Mouse (Mus musculus): ENCODE results near the gene Slc35g3. TPM values are rescaled to one million over a fixed set of nuclear protein-coding genes. Genes with fewer than 3 reads are reported as not detected.
A peak's percentile ranks its signal among the peaks of the same experiment; 100 is the strongest.

Slc35g3 gene
- polyA plus RNA-seq, 1 experiment = not detected

DNA sequence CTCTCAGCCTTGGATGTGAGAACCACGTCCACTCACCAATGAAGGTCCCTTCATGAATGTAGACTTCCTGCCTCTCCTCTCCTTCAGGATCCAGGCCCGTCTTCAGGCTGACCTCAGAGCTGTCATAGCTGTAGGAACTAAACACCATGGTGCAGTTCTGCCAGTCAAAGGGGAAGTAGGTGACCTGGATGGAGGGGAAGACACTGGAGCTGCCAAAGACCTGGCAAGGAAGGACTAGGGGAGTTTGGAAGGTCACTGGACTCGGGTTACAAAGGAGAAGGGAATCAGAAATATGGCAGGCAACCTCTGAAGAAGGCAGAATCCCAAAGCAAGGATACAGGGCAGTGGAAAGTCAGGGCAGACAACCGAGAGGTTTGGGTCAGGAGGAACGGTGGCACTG is 31.7 kb upstream of the Slc35g3 start:
- H3K27ac ChIP-seq (ENCODE audit: insufficient read depth, low read depth, low read length) = no peak overlapping the region
- H3K4me1 ChIP-seq (ENCODE audit: control insufficient read depth, insufficient read depth, low read length) = peaks cover 7% of the 10 kb centered on the region
- H3K4me3 ChIP-seq (ENCODE audit: insufficient read depth, low read depth, low read length) = no peak overlapping the region
- WGBS = 73% methylated on average over 5 of the region's 5 CpGs
- 0 out of 2 replicates have a peak, but pooled peaks have one; percentile 4 for TF ChIP-seq CTCF (IDR thresholded peaks at IDR 0.05; ENCODE audit: insufficient read depth, low read depth, low read length)
- no peak for TF ChIP-seq POLR2A (IDR thresholded peaks at IDR 0.05; ENCODE audit: insufficient read depth, low read depth, low read length)

DNA sequence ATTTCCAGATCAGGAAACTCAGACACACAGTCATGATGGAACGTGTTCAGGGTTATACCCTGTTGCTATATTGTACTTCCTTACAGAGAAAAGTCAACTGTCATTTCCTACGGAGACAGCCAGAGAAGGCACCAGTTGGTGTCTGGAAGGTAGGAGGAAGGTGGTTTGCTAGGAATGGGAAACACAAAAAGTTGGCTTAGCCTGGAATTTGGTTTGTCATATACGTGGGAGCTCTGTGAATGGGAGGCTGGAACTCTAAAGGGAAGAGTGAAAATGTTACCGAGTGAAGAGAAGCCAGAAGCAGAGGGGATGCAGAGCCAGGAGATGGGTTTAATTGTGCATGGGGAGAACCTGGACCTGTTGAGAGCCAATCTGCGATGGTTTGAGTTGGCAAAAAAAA is 29.7 kb upstream of the Slc35g3 start:
- no peak overlapping the region for H3K4me3 ChIP-seq (ENCODE audit: insufficient read depth, low read depth, low read length)
- peaks cover 7% of the 10 kb centered on the region for H3K4me1 ChIP-seq (ENCODE audit: control insufficient read depth, insufficient read depth, low read length)
- WGBS = 62% methylated on average over 5 of the region's 5 CpGs
- TF ChIP-seq POLR2A (IDR thresholded peaks at IDR 0.05; ENCODE audit: insufficient read depth, low read depth, low read length) = no peak
- no peak for TF ChIP-seq CTCF (IDR thresholded peaks at IDR 0.05; ENCODE audit: insufficient read depth, low read depth, low read length)
- H3K27ac ChIP-seq (ENCODE audit: insufficient read depth, low read depth, low read length) = no peak overlapping the region

DNA sequence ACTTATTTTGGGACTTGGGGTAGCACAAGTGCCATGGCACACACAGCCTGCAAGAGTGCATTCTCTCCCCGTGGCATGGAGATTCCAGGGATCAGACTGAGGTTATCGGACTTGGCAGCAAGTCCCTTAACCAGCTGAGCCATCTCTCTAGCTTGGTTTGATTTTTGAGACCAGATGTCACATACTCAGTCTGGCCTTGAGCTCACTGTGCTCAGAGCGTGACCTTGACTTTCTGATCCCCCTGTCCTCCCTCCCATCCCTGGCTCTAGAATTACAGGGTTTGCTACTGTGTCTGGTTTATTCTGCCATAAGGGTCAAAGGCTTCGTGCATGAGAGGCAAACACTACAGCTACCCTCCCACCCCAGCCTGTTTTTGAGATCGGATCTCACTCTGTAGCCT is 27.7 kb upstream of the Slc35g3 start:
- 64% methylated on average over 5 of the region's 5 CpGs for WGBS
- TF ChIP-seq POLR2A (IDR thresholded peaks at IDR 0.05; ENCODE audit: insufficient read depth, low read depth, low read length) = no peak
- TF ChIP-seq CTCF (IDR thresholded peaks at IDR 0.05; ENCODE audit: insufficient read depth, low read depth, low read length) = no peak
- no peak overlapping the region for H3K27ac ChIP-seq (ENCODE audit: insufficient read depth, low read depth, low read length)
- H3K4me1 ChIP-seq (ENCODE audit: control insufficient read depth, insufficient read depth, low read length) = no peaks in the 10 kb centered on the region
- H3K4me3 ChIP-seq (ENCODE audit: insufficient read depth, low read depth, low read length) = no peak overlapping the region

DNA sequence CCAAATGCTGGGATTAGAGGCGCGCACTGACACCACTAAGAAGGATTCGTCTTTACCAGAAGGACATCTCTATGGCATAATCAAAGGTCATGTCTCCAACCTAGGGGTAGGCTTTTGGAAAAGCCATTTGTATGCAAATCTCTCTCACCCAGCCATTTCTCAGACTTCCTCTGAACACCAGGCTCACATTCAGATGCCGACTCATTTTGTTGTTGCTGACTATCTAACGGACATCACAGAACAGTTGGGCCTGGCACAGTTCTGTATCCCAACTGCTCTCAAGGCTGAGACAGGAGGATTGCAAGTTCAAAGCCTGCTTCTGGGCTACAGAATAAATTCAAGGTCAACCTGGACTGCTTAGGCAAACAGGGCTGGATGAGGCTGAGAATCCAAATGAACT is 25.5 kb upstream of the Slc35g3 start:
- 83% methylated on average over 5 of the region's 5 CpGs for WGBS

DNA sequence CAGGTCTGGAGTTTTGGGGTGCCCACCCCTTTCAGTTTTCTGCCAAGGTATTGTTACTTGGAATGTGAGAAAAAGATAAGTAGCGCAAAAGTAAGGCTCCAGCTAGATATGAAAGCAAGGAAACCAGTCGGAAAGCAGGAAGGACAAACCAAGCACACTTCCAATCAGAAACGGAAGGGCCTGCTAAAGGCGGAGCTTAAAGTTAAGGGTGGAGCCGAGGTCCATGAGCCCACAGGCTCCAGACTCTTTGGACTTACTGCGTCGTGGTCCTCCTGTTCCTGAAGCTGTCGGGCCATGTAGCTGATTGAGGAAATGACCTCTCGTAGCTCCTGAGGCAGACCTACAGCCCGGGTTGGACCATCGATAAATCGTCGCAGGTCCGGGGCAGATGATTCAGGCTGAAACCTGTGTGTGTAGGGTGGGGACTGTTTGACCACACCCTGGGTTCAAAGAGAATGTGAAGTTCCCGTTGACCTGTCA is 23.1 kb upstream of the Slc35g3 start:
- TF ChIP-seq POLR2A (IDR thresholded peaks at IDR 0.05; ENCODE audit: insufficient read depth, low read depth, low read length) (no peak), CTCF (IDR thresholded peaks at IDR 0.05; ENCODE audit: insufficient read depth, low read depth, low read length) (no peak)
- 43% methylated on average over 15 of the region's 15 CpGs for WGBS
- no peaks in the 10 kb centered on the region for H3K4me1 ChIP-seq (ENCODE audit: control insufficient read depth, insufficient read depth, low read length)
- no peak overlapping the region; the same call in 1 of the 2 replicates for H3K4me3 ChIP-seq (ENCODE audit: insufficient read depth, low read depth, low read length)
- H3K27ac ChIP-seq (ENCODE audit: insufficient read depth, low read depth, low read length) = no peak overlapping the region

More for the DNA sequence above, 25.5 kb upstream of the Slc35g3 start:
- no peaks in the 10 kb centered on the region for H3K4me1 ChIP-seq (ENCODE audit: control insufficient read depth, insufficient read depth, low read length)
- no peak for TF ChIP-seq POLR2A (IDR thresholded peaks at IDR 0.05; ENCODE audit: insufficient read depth, low read depth, low read length)
- TF ChIP-seq CTCF (IDR thresholded peaks at IDR 0.05; ENCODE audit: insufficient read depth, low read depth, low read length) = no peak
- no peak overlapping the region for H3K27ac ChIP-seq (ENCODE audit: insufficient read depth, low read depth, low read length)
- no peak overlapping the region for H3K4me3 ChIP-seq (ENCODE audit: insufficient read depth, low read depth, low read length)

DNA sequence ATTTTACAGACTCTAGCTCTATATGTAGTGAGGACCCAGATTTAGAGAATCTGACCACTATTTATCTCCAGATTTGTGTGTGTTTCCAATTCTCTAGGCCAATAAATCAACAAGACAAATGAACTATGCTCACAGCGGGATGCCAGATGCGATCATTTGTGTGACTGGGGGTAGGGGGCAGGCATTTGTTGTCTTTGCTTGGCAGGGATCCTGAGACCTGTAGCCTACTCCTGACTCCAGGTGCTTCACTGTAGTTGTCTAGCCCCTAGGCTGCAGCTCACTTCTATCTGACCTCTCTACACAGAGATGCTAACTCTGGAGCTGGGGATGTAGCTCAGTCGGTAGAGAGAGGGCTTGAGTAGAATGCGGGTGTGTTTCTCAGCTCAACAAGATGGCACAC is 20.1 kb upstream of the Slc35g3 start:
- TF ChIP-seq POLR2A (IDR thresholded peaks at IDR 0.05; ENCODE audit: insufficient read depth, low read depth, low read length) = no peak
- TF ChIP-seq CTCF (IDR thresholded peaks at IDR 0.05; ENCODE audit: insufficient read depth, low read depth, low read length) = no peak
- 50% methylated on average over 4 of the region's 4 CpGs for WGBS
- Histone ChIP-seq H3K27ac (ENCODE audit: insufficient read depth, low read depth, low read length) (no peak overlapping the region), H3K4me3 (ENCODE audit: insufficient read depth, low read depth, low read length) (no peak overlapping the region), H3K4me1 (ENCODE audit: control insufficient read depth, insufficient read depth, low read length) (peaks cover 6% of the 10 kb centered on the region; the same call in 1 of the 2 replicates)

DNA sequence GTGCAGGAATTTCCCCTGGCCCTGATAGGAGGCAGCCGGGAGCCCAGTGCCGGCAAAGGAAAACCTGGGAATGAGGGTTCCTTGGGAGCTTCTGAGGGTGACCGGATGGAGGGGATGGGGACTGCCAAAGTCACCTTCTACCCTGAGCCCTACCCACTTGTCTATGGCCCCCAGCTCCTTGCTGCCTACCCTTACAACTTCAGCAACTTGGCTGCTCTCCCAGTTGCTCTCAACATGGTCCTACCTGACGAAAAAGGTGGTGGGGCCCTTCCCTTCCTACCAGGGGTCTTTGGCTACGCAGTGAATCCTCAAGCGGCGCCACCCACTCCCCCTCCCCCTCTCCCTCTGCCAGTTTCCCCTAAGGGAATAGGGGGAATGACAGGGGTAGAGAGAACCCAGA is 17.2 kb upstream of the Slc35g3 start:
- H3K27ac ChIP-seq (ENCODE audit: insufficient read depth, low read depth, low read length) = no peak overlapping the region
- H3K4me3 ChIP-seq (ENCODE audit: insufficient read depth, low read depth, low read length) = no peak overlapping the region
- peaks cover 15% of the 10 kb centered on the region for H3K4me1 ChIP-seq (ENCODE audit: control insufficient read depth, insufficient read depth, low read length)
- WGBS = 68% methylated on average over 7 of the region's 7 CpGs
- TF ChIP-seq POLR2A (IDR thresholded peaks at IDR 0.05; ENCODE audit: insufficient read depth, low read depth, low read length) = no peak
- no peak for TF ChIP-seq CTCF (IDR thresholded peaks at IDR 0.05; ENCODE audit: insufficient read depth, low read depth, low read length)

DNA sequence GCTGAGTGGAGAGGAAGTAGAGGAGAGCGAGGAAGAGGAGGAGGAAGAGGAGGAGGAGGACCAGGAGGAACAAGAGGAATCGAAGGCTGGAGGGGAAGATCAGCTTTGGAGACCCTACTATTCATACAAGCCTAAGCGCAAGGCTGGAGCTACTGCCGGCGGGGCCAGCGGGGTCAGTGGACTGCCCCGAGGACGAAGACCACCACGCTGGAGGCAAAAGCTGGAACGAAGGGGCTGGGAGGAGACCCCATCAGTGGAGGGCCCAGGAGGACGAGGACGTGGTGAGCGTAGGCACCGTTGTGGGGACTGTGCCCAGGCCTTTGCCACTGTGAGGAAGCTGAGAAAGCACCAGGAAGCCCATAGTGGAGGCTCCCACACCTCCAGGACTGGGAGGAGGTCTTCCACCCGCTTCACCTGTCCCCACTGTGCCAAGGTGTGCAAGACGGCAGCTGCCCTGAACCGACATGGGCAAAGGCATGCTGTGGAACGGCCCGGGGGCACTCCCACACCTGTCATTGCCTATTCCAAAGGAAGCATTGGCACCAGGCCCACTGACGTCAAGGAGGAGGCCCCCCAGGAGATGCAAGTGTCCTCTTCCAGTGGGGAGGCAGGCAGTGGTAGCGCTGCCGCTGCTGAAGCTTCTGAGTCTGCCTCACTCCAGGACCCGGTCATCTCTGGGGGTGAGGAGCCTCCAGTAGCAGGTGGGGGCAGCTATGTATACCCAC is 16.7 kb upstream of the Slc35g3 start:
- H3K27ac ChIP-seq (ENCODE audit: insufficient read depth, low read depth, low read length) = no peak overlapping the region
- no peak for TF ChIP-seq CTCF (IDR thresholded peaks at IDR 0.05; ENCODE audit: insufficient read depth, low read depth, low read length)
- no peak for TF ChIP-seq POLR2A (IDR thresholded peaks at IDR 0.05; ENCODE audit: insufficient read depth, low read depth, low read length)
- WGBS = 70% methylated on average over 23 of the region's 23 CpGs
- no peak overlapping the region for H3K4me3 ChIP-seq (ENCODE audit: insufficient read depth, low read depth, low read length)
- H3K4me1 ChIP-seq (ENCODE audit: control insufficient read depth, insufficient read depth, low read length) = peaks cover 15% of the 10 kb centered on the region

DNA sequence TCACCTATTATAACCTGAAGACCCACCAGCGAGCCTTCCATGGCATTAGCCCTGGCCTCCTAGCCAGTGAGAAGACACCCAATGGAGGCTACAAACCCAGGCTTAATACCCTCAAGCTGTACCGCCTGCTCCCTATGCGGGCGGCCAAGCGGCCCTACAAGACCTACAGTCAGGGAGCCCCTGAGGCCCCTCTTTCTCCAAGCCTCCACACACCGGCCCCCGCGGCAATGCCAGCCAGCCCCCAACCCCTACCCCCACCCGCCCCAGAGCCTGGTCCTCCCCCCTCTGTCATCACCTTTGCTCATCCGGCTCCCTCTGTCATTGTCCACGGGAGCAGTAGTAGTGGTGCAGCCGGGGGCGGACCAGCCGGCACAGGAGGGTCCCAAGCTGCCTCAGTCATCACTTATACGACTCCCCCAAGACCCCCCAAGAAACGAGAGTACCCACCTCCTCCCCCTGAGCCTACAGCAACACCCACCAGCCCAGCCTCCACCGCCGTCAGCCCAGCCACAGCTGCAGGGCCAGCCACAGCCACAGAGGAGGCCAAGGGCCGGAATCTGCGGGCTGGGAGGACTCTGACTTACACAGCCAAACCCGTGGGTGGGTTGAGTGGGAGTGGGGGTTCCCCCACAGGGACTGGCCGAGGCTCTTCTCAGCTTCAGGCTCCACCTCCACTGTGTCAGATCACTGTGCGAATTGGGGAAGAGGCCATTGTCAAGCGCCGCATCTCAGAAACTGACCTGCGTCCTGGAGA is 15.9 kb upstream of the Slc35g3 start:
- 67% methylated on average over 26 of the region's 26 CpGs for WGBS
- no peak for TF ChIP-seq CTCF (IDR thresholded peaks at IDR 0.05; ENCODE audit: insufficient read depth, low read depth, low read length)
- no peak for TF ChIP-seq POLR2A (IDR thresholded peaks at IDR 0.05; ENCODE audit: insufficient read depth, low read depth, low read length)

More for the DNA sequence above, 15.9 kb upstream of the Slc35g3 start:
- H3K27ac ChIP-seq (ENCODE audit: insufficient read depth, low read depth, low read length) = no peak overlapping the region
- no peak overlapping the region for H3K4me3 ChIP-seq (ENCODE audit: insufficient read depth, low read depth, low read length)
- H3K4me1 ChIP-seq (ENCODE audit: control insufficient read depth, insufficient read depth, low read length) = peaks cover 15% of the 10 kb centered on the region
